Comparison of ENCODE assay signal across 11 mouse cellular contexts in genomic region chr12:58545832-58546538, GRCm38 (mm10).
DNase-seq lines count a peak whose midpoint lies in the region.
"Had no signal": no experiment of that assay in that cellular context is flagged by ENCODE, and none has a peak within 500 bp of the region (broad histone marks: within the 10 kb centered on the region; RNA-seq: fewer than 3 reads in every experiment).

No protein-coding gene starts in this region.

- no peaks in the 10 kb centered on the region for H3K36me3 ChIP-seq in heart, embryonic 10.5 days
- H3K36me3 ChIP-seq: liver, embryonic 15.5 days had no signal

- H3K27me3 ChIP-seq in heart, embryonic 10.5 days (ENCODE audit: insufficient read depth, poor library complexity, severe bottlenecking), result no peaks in the 10 kb centered on the region
- H3K27me3 ChIP-seq: CH12.LX; liver, embryonic 15.5 days had no signal

- DNase-seq in heart, adult 11 months, result peak; percentile 91
- no peak for DNase-seq in heart, embryonic 10.5 days (ENCODE audit: low spot score)
- peak; percentile 11 for DNase-seq in retina, adult 2 months (ENCODE audit: low read depth, low spot score)
- DNase-seq in retina, embryonic 14.5 days (ENCODE audit: low spot score), result no peak
- DNase-seq in kidney, postnatal 10 days, result peak; percentile 25
- peak; percentile 21 for DNase-seq in retina, postnatal 1 day
- no peak for DNase-seq in left cerebral cortex, adult 8-10 months (ENCODE audit: low spot score in 2 of 2)
- no peak for DNase-seq in adrenal gland, postnatal 4 days (ENCODE audit: low spot score in 2 of 2)

- no peak overlapping the region for H3K27ac ChIP-seq in heart, embryonic 10.5 days
- H3K27ac ChIP-seq: liver, embryonic 15.5 days had no signal

- no peak overlapping the region for H3K4me3 ChIP-seq in heart, embryonic 10.5 days
- H3K4me3 ChIP-seq: liver, embryonic 15.5 days; myocyte had no signal

- no peaks in the 10 kb centered on the region for H3K9me3 ChIP-seq in heart, embryonic 10.5 days
- H3K9me3 ChIP-seq: liver, embryonic 15.5 days had no signal

- no peaks in the 10 kb centered on the region for H3K4me1 ChIP-seq in heart, embryonic 10.5 days
- H3K4me1 ChIP-seq: liver, embryonic 15.5 days had no signal

- 85% methylated on average over 4 of the region's 4 CpGs for WGBS in heart, embryonic 10.5 days

Comparison
In these comparisons a context has a peak if more than half of its experiments do, and no peak if none do; other contexts are left out.
1. DNase-seq: peak in heart, adult 11 months (single experiment), retina, adult 2 months (single experiment), kidney, postnatal 10 days (single experiment) and retina, postnatal 1 day (single experiment); none in heart, embryonic 10.5 days (single experiment), retina, embryonic 14.5 days (single experiment), left cerebral cortex, adult 8-10 months (0 of 2) and adrenal gland, postnatal 4 days (0 of 2).